Mouse (Mus musculus): ENCODE measurements around the gene Gm20388. TPM values are rescaled to one million over a fixed set of nuclear protein-coding genes. Genes with fewer than 3 reads are reported as not detected.
A peak's percentile ranks its signal among the peaks of the same experiment; 100 is the strongest.

The Gm20388 gene
- polyA plus RNA-seq, 1 experiment: not detected

DNA sequence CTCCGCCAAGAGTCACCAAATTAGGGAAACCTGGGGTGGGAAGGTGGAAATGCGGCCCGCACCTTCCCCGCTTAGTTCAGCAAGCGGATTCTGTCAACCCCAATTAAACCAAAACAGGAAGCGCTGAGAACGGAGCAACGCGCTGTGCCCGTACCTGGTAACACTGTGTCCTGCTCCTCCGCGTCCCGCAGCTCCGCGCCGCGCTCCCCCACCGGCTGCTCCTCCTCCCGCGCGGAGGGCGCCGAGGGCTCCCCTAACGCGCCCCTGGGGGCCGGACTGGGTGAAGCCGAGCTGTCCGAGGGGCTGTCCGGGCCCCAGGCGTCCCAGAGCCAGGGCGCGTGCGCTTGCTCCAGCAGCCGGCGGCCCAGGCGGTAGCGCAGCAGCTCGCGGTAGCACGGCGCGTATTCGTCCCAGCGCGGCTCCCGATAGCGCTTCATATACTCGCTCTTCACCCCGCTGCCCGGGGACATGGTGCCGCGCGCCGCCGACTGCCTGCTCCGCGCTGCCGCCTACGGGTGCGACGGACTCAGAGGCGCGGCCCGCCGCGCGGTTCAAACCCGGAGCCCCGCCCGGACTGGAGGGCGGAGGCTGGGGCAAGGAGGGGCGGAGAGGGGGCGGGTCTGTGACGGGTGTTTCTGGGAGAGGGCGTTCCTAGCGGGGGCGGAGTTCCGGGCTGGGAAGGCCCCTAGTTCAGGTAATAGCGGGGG lies 3948.5 kb downstream of the Gm20388 start:
- under 1% methylated on average over 79 of the region's 79 CpGs for WGBS
- TF ChIP-seq POLR2A (IDR thresholded peaks at IDR 0.05; ENCODE audit: insufficient read depth, low read depth, low read length) (0 out of 2 replicates have a peak, but pooled peaks have one; percentile 45), CTCF (IDR thresholded peaks at IDR 0.05; ENCODE audit: insufficient read depth, low read depth, low read length) (no peak)

DNA sequence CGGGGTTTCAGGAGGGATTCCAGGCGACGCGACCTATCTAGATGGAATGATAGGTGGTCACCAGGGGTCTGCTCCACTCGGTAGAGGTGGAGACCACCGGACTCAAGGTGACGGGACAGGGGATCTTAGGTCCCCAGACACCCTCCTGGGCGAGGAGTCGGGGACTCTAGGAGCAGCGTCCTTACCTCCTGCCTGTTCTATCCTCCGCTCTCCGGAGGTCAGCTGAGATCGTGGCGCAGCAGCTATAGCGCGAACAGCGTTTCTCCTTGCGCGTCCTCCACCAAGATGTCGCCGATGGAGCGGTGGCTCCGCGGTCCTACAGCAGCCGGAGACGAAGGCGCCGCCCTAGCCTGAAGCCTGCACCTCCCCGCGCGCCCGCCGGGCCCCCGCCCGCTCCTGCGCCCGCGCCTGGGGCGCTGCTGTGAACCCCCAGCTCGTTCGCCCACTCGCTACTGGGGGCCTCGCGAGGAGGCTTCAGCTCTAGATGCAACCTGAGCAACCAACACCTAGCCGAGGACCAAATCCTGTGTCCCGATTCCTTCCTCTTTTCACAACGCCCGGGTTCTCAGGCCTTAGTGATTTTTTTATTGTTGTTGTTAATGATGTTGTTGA lies 3949.1 kb downstream of the Gm20388 start, which contains the start of gene Ccsap:
Gene Ccsap, minus strand, starts transcription at position 562 of the 612 bp plus-strand sequence.
- Histone ChIP-seq H3K4me1 (ENCODE audit: control insufficient read depth, insufficient read depth, low read length) (peaks cover 18% of the 10 kb centered on the region), H3K4me3 (ENCODE audit: insufficient read depth, low read depth, low read length) (peak within 1 kb of the TSS; percentile 81), H3K27ac (ENCODE audit: insufficient read depth, low read depth, low read length) (peak within 1 kb of the TSS; percentile 99)
- 0 out of 2 replicates have a peak, but pooled peaks have one; percentile 19 for TF ChIP-seq CTCF (IDR thresholded peaks at IDR 0.05; ENCODE audit: insufficient read depth, low read depth, low read length)
- peak; percentile 58 for TF ChIP-seq POLR2A (IDR thresholded peaks at IDR 0.05; ENCODE audit: insufficient read depth, low read depth, low read length)
- 2% methylated on average over 48 of the region's 48 CpGs for WGBS

More for the DNA sequence above, 3948.5 kb downstream of the Gm20388 start:
- Histone ChIP-seq H3K4me3 (ENCODE audit: insufficient read depth, low read depth, low read length) (peak overlapping the region; percentile 81), H3K4me1 (ENCODE audit: control insufficient read depth, insufficient read depth, low read length) (peaks cover 15% of the 10 kb centered on the region), H3K27ac (ENCODE audit: insufficient read depth, low read depth, low read length) (peak overlapping the region; percentile 99)

DNA sequence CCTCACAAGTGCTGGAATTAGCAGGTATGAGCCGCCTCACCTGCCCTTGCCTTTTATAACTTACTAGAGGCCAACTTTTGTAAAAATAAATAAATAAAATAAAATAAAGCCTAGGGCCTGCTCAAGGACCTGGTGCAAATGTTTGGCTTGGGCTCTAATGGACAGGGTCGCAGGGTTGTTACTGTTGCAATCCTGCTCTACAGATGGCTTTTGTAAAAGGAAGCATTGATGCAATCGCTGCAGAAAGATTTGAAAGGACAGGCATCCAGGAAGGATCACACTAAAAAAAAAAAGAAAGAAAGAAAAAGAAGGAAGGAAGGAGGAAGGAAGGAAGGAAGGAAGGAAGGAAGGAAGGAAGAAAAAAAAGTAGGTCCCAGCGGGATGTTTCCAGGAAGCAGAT lies 3949.7 kb downstream of the Gm20388 start:
- WGBS: 76% methylated on average over 4 of the region's 4 CpGs
- H3K4me1 ChIP-seq (ENCODE audit: control insufficient read depth, insufficient read depth, low read length): peaks cover 20% of the 10 kb centered on the region
- H3K4me3 ChIP-seq (ENCODE audit: insufficient read depth, low read depth, low read length): peak overlapping the region; percentile 81
- peak overlapping the region; percentile 99; the same call in 1 of the 2 replicates for H3K27ac ChIP-seq (ENCODE audit: insufficient read depth, low read depth, low read length)
- TF ChIP-seq POLR2A (IDR thresholded peaks at IDR 0.05; ENCODE audit: insufficient read depth, low read depth, low read length) (no peak), CTCF (IDR thresholded peaks at IDR 0.05; ENCODE audit: insufficient read depth, low read depth, low read length) (no peak)

DNA sequence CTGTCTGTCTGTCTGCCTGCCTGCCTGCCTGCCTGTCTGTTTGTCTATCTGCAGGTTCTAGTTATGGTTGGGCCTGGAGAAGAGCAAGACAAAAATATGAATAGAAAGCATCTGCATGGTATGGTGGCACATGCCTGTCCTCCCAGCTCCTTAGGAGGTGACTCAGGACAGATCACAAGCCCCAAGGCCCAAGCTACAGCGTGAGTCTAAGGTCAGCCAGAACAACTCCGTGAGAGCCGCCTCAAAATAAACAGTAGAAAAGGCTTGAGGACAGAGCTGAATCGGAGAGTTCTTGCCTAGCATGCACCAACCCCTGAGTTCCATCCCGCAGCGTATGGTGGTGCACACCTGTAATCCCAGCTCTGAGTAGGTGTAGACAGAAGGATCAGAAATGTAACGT lies 3955.1 kb downstream of the Gm20388 start:
- no peak overlapping the region for H3K4me3 ChIP-seq (ENCODE audit: insufficient read depth, low read depth, low read length)
- 82% methylated on average over 7 of the region's 7 CpGs for WGBS

DNA sequence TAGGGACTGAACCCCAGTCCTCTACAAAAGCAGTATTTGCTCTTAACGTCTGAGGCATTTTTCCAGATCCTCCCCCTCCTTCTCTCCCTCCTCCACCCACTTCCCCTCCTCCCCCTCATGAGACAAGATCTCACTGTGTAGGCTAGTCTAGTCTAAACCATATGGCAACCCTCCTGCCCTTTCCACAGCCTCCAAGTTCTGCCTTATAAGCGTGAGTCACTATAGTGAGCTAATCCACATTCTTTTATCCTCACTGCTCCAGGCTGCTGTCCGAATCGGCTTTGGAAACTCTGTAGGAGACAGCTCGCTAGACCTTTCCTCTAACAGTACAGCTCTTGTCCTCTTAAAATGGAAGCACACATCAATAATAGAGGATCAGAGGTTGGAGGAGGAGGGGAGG lies 3956.3 kb downstream of the Gm20388 start:
- TF ChIP-seq POLR2A (IDR thresholded peaks at IDR 0.05; ENCODE audit: insufficient read depth, low read depth, low read length) (no peak), CTCF (IDR thresholded peaks at IDR 0.05; ENCODE audit: insufficient read depth, low read depth, low read length) (no peak)
- peaks cover 24% of the 10 kb centered on the region for H3K4me1 ChIP-seq (ENCODE audit: control insufficient read depth, insufficient read depth, low read length)
- 12% methylated on average over 5 of the region's 5 CpGs for WGBS
- peak overlapping the region; percentile 75 for H3K27ac ChIP-seq (ENCODE audit: insufficient read depth, low read depth, low read length)
- H3K4me3 ChIP-seq (ENCODE audit: insufficient read depth, low read depth, low read length): no peak overlapping the region

More for the DNA sequence above, 3955.1 kb downstream of the Gm20388 start:
- Histone ChIP-seq H3K27ac (ENCODE audit: insufficient read depth, low read depth, low read length) (no peak overlapping the region), H3K4me1 (ENCODE audit: control insufficient read depth, insufficient read depth, low read length) (peaks cover 24% of the 10 kb centered on the region)
- no peak for TF ChIP-seq POLR2A (IDR thresholded peaks at IDR 0.05; ENCODE audit: insufficient read depth, low read depth, low read length)
- no peak for TF ChIP-seq CTCF (IDR thresholded peaks at IDR 0.05; ENCODE audit: insufficient read depth, low read depth, low read length)

DNA sequence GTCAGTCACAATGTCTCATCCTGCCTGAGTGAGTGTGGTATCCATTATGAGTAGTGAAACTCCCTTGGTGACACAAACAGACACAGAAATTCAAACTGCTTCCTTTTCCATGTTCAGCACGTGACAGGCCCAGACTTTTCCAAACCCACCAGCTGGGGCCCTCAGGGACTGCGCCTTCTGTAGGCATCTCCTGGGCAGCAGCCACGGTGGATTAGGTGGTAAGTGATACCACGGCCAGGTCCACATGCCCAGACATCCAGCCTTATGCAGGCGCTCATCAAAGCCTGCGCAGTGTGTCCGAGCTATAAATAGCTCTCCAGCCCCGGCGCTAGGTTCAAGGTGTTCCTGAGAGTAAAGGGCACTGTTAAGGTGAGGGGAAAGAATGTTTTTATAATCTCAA lies 3961.4 kb downstream of the Gm20388 start:
- Histone ChIP-seq H3K4me1 (ENCODE audit: control insufficient read depth, insufficient read depth, low read length) (peaks cover 20% of the 10 kb centered on the region), H3K4me3 (ENCODE audit: insufficient read depth, low read depth, low read length) (no peak overlapping the region), H3K27ac (ENCODE audit: insufficient read depth, low read depth, low read length) (no peak overlapping the region)
- TF ChIP-seq POLR2A (IDR thresholded peaks at IDR 0.05; ENCODE audit: insufficient read depth, low read depth, low read length): no peak
- no peak for TF ChIP-seq CTCF (IDR thresholded peaks at IDR 0.05; ENCODE audit: insufficient read depth, low read depth, low read length)
- WGBS: 76% methylated on average over 9 of the region's 9 CpGs

DNA sequence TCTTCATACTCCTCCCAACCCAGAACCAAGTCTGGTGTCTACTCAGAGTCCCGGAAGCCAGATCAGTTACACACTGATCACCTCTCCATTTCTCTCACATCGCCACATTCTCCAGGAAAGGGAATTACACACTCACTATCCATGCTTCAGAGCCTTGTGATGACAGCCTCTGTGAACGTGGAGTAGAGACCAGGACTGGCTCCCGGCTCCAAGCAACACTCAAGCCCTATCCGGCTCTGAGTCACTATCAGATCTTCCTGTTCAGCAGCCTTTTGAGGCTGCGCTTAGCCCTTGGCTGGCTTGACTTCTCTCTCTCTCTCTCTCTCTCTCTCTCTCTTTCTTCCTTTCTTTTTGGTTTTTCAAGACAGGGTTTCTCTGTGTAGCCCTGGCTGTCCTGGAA lies 3962.7 kb downstream of the Gm20388 start:
- no peak overlapping the region for H3K4me3 ChIP-seq (ENCODE audit: insufficient read depth, low read depth, low read length)
- WGBS: 51% methylated on average over 6 of the region's 6 CpGs
- TF ChIP-seq CTCF (IDR thresholded peaks at IDR 0.05; ENCODE audit: insufficient read depth, low read depth, low read length) (no peak), POLR2A (IDR thresholded peaks at IDR 0.05; ENCODE audit: insufficient read depth, low read depth, low read length) (no peak)
- peak overlapping the region; percentile 56; the same call in 1 of the 2 replicates for H3K27ac ChIP-seq (ENCODE audit: insufficient read depth, low read depth, low read length)
- peaks cover 20% of the 10 kb centered on the region for H3K4me1 ChIP-seq (ENCODE audit: control insufficient read depth, insufficient read depth, low read length)

DNA sequence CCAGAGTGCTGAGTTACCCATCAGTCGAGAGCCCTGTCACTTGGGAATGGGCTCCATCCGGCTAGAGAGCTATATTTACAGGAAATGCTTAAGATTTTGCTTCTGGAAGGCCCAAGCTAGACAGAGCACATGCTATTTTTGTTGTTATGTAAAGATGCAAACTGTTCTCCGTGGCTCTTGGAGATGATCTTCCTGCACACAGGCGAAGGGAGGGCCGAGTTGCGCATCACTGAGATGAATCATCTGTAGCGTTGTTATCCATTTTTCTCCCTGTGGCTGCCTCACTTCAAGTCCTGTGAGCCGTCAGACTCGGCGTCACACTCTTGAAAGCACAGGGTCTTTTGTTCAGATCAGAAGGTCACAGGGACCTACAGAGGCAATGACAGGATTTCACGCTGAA lies 3963.7 kb downstream of the Gm20388 start:
- Histone ChIP-seq H3K4me1 (ENCODE audit: control insufficient read depth, insufficient read depth, low read length) (peaks cover 24% of the 10 kb centered on the region), H3K4me3 (ENCODE audit: insufficient read depth, low read depth, low read length) (no peak overlapping the region), H3K27ac (ENCODE audit: insufficient read depth, low read depth, low read length) (peak overlapping the region; percentile 88)
- 43% methylated on average over 11 of the region's 11 CpGs for WGBS
- no peak for TF ChIP-seq POLR2A (IDR thresholded peaks at IDR 0.05; ENCODE audit: insufficient read depth, low read depth, low read length)
- TF ChIP-seq CTCF (IDR thresholded peaks at IDR 0.05; ENCODE audit: insufficient read depth, low read depth, low read length): no peak

DNA sequence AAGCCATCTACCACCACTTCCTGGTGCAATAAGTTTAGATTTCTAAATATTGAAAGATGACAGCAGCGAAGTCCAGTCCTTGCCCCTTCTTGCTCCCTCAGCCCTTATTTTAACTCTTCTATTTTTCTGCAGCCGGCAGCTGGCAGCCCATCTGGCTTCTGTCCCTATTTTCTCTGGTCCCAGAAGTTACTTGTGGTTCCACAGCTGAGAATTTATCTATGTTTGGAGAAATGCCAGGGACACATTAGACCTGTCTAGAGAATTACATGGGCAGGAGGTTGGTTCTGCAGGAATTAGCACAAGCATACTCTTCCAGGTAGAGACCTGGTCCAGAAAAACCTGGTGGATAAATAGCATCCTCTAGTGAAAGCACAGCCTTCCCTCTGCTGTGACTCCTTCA lies 3967.2 kb downstream of the Gm20388 start:
- H3K4me1 ChIP-seq (ENCODE audit: control insufficient read depth, insufficient read depth, low read length): peaks cover 52% of the 10 kb centered on the region
- 38% methylated on average over 2 of the region's 2 CpGs for WGBS
- TF ChIP-seq CTCF (IDR thresholded peaks at IDR 0.05; ENCODE audit: insufficient read depth, low read depth, low read length) (no peak), POLR2A (IDR thresholded peaks at IDR 0.05; ENCODE audit: insufficient read depth, low read depth, low read length) (no peak)
- peak overlapping the region; percentile 72 for H3K27ac ChIP-seq (ENCODE audit: insufficient read depth, low read depth, low read length)
- no peak overlapping the region for H3K4me3 ChIP-seq (ENCODE audit: insufficient read depth, low read depth, low read length)

Data from olfactory bulb, adult 2 months (tissue).